Mouse (Mus musculus) liver, postnatal 0 days (tissue): ENCODE results near the gene Fxyd5. TPM values are rescaled to one million over a fixed set of nuclear protein-coding genes. Genes with fewer than 3 reads are reported as not detected.

Experiments used
- ATAC-seq: fragments of 200-750 bp; cut with Nextera tagmentation; 2 replicates; pipeline ENCODE4 v1.8.0; 2017; ENCODE audit warnings: mild to moderate bottlenecking, moderate library complexity
- DNase-seq: peaks from one replicate; pipeline ENCODE4 v3.0.0-alpha.2; 2016
- H3K27ac ChIP-seq: fragments of 300-500 bp; sonication (generic); 2 replicates; pipeline ENCODE4 v1.5.1; 2014; ENCODE audit warnings: antibody characterized with exemption, moderate library complexity, mild to moderate bottlenecking, low read depth
- H3K27me3 ChIP-seq: fragments of 300-500 bp; sonication (generic); 2 replicates; pipeline ENCODE4 v1.6.1; 2014; ENCODE audit warnings: low read length, control low read depth, mixed read lengths; ENCODE audit not compliant: insufficient read depth
- H3K36me3 ChIP-seq: fragments of 300-500 bp; sonication (generic); replicated peaks from 2 replicates; pipeline ENCODE4 v1.6.1; 2014; ENCODE audit warnings: mild to moderate bottlenecking, control low read depth, low read length, moderate library complexity, mixed read lengths; ENCODE audit not compliant: insufficient read depth
- H3K4me1 ChIP-seq: fragments of 300-500 bp; sonication (generic); 2 replicates; pipeline ENCODE4 v1.6.1; 2014; ENCODE audit warnings: antibody characterized with exemption, mild to moderate bottlenecking, control low read depth; ENCODE audit not compliant: insufficient read depth
- H3K4me2 ChIP-seq: fragments of 300-500 bp; sonication (generic); 2 replicates; pipeline ENCODE4 v1.6.1; 2014; ENCODE audit warnings: low read depth, mild to moderate bottlenecking, low read length, moderate library complexity, mixed read lengths
- H3K4me3 ChIP-seq: fragments of 300-500 bp; sonication (generic); 2 replicates; pipeline ENCODE4 v1.5.1; 2014; ENCODE audit warnings: low read depth, low read length
- H3K9ac ChIP-seq: fragments of 300-500 bp; sonication (generic); replicated peaks from 2 replicates; pipeline ENCODE4 v1.6.1; 2014; ENCODE audit warnings: mild to moderate bottlenecking, moderate library complexity
- H3K9me3 ChIP-seq: fragments of 300-500 bp; sonication (generic); 2 replicates; pipeline ENCODE4 v1.6.1; 2016; ENCODE audit warnings: mild to moderate bottlenecking, control low read depth, low read length, mixed read lengths
- CTCF ChIP-seq: sonication (generic); IDR thresholded peaks from 2 replicates; pipeline ENCODE4 v1.5.1; 2016; ENCODE audit warnings: antibody characterized with exemption, low read depth
- EP300 ChIP-seq: IDR thresholded peaks from 2 replicates; pipeline ENCODE4 v1.6.1; 2016; ENCODE audit warnings: antibody characterized with exemption, low read depth, mild to moderate bottlenecking
- whole genome bisulfite sequencing: fragments of 180-500 bp; shearing (Covaris S2); extraction: QIAGEN DNeasy Blood & Tissue Kit; methylation state at CpG from one replicate; pipeline ENCODE4 v1.1.7; 2014; ENCODE audit not compliant: insufficient replicate concordance; 5-methylcytosine and 5-hydroxymethylcytosine counted together
- polyA plus RNA-seq: library from polyadenylated mRNA; unstranded; fragments of >200 nt; fragmentation: Nextera tagmentation; extraction: Ambion mirVana; gene quantifications from 2 replicates; pipeline ENCODE4 v1.2.1, GENCODE M21; 2015

The Fxyd5 gene
- polyA plus RNA-seq, 1 experiment from 2014 or later, result 29.4 TPM

DNA sequence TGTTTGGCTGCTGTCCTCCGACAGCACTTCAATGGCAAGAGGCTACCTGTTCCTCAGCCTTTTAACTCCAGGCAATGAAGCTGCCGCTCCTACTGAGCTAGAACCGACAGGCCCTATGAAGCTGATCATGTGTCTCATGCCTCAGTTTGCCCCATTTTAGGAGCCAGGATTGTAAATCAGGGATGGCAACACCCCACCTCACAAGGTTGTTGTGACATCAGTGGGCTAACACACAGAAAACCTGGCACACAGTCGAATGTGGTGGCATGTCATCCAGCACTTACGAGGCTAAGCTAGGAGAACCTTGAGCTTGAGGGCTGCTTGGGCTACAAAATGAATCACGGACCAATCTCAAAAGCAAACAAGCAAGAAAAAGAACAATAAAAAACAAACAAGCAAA, 15.9 kb upstream of the Fxyd5 start:
- Histone ChIP-seq H3K36me3 (no peaks in the 10 kb centered on the region), H3K4me2 (no peak overlapping the region), H3K27me3 (no peaks in the 10 kb centered on the region; the same call in 1 of the 2 replicates), H3K4me1 (no peaks in the 10 kb centered on the region), H3K9ac (no peak overlapping the region), H3K9me3 (no peaks in the 10 kb centered on the region), H3K27ac (no peak overlapping the region), H3K4me3 (no peak overlapping the region)
- ATAC-seq, result no peak
- DNase-seq, result no peak
- 70% methylated on average over 6 of the region's 6 CpGs for WGBS
- TF ChIP-seq EP300 (no peak), CTCF (no peak)

DNA sequence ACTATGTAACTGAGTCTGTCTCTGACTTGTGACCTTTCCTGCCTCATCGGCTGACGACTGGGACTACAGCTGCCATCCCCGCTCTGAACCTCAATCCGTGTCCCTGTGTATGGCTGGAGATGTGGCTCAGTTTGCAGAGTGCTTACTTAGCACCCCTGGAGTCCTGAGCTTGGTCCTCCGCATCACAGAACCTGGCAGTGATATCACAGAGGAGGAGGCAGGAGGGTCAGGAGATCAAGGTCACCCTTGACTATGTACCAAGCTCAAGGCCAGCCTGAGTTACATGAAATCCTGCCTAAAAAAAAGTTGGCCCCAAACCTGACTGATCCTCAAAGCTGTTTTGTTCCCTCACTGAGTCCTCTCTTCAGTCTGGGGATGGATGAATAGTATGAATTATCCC, 15.4 kb upstream of the Fxyd5 start:
- Histone ChIP-seq H3K4me2 (no peak overlapping the region), H3K9ac (no peak overlapping the region), H3K4me1 (peaks cover 1% of the 10 kb centered on the region; the same call in 1 of the 2 replicates), H3K9me3 (no peaks in the 10 kb centered on the region), H3K27me3 (peaks cover 5% of the 10 kb centered on the region), H3K27ac (peak overlapping the region; percentile 91), H3K4me3 (no peak overlapping the region), H3K36me3 (no peaks in the 10 kb centered on the region)
- no peak for ATAC-seq
- 62% methylated on average over 5 of the region's 5 CpGs for WGBS
- no peak for DNase-seq
- TF ChIP-seq EP300 (no peak), CTCF (no peak)

DNA sequence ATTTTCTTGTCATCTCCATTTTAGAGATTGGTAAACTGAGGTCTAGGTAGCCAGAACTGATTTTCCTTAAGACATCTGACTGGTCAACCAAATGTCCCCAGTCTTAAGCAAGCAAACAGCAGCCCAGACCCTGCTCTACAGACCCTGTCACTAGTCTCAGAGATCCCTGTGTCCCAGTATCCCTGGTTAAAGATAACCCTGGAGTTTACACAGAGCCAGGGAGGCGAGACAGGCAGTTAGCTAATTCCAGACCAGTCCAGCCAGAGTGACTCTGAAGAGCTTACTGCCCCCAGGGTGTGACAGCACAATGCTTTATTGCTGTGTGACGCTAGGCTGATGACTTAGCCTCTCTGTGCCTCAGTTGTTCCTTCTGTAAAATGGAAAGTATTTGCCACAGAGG, 14.8 kb upstream of the Fxyd5 start, which contains the start of gene Fxyd1:
Fxyd1 (minus strand) TSS at position 129 of the 400 bp plus-strand sequence.
- no peak for TF ChIP-seq CTCF
- no peak for TF ChIP-seq EP300
- no peaks in the 10 kb centered on the region for H3K9me3 ChIP-seq
- no peak within 1 kb of the TSS for H3K4me2 ChIP-seq
- peak within 1 kb of the TSS; percentile 91 for H3K27ac ChIP-seq
- no peaks in the 10 kb centered on the region for H3K36me3 ChIP-seq
- 38% methylated on average over 2 of the region's 2 CpGs for WGBS
- H3K4me3 ChIP-seq, result no peak within 1 kb of the TSS
- ATAC-seq (no peak), DNase-seq (no peak)
- peaks cover 11% of the 10 kb centered on the region for H3K27me3 ChIP-seq
- H3K9ac ChIP-seq, result no peak within 1 kb of the TSS
- H3K4me1 ChIP-seq, result peaks cover 8% of the 10 kb centered on the region

DNA sequence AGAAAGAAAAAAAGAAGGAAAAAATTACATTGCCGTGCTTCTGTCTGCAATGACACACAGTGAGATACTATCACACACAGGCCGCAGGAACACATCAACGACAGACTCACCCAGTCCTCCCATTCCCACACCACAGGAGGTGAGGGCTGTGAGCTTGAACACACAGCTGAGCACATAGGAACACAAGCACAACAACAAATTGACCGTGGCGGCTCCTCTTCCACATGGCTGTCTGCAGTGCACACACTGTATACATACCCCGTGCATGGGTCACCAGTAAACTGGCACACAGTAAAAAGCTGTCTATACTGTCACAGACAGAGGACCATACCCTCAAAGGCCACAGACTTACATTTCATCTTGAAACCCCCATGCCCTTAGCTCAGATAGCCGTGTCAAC, 14.2 kb upstream of the Fxyd5 start:
- Histone ChIP-seq H3K4me2 (no peak overlapping the region), H3K9me3 (no peaks in the 10 kb centered on the region), H3K9ac (no peak overlapping the region), H3K27me3 (peaks cover 18% of the 10 kb centered on the region), H3K36me3 (no peaks in the 10 kb centered on the region), H3K27ac (peak overlapping the region; percentile 91), H3K4me1 (peaks cover 9% of the 10 kb centered on the region), H3K4me3 (no peak overlapping the region)
- ATAC-seq, result 0 out of 2 replicates have a peak, but pooled peaks have one; percentile 0
- DNase-seq, result no peak
- 48% methylated on average over 7 of the region's 7 CpGs for WGBS
- TF ChIP-seq EP300, result no peak
- TF ChIP-seq CTCF, result no peak

DNA sequence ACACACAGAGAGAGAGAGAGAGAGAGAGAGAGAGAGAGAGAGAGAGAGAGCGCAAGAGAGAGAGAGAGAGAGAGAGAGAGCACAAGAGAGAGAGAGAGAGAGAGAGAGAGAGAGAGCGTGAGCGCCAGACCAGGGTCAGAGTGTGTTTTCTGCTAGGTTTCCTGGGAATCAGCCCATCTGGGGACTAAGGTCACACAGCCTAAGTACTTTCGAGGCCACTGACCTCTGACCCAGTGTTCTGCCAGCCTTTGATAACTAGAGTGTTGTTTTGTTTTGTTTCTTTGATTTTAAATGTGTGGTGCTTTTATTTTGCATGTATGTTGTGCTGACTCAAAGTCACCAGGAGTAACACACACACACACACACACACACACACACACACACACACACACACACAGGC, 13.6 kb upstream of the Fxyd5 start:
- TF ChIP-seq CTCF, result no peak
- no peak; the same call in 1 of the 2 replicates for TF ChIP-seq EP300
- H3K4me3 ChIP-seq, result no peak overlapping the region
- no peaks in the 10 kb centered on the region for H3K9me3 ChIP-seq
- peak overlapping the region; percentile 91 for H3K27ac ChIP-seq
- peaks cover 23% of the 10 kb centered on the region for H3K27me3 ChIP-seq
- H3K4me1 ChIP-seq, result peaks cover 9% of the 10 kb centered on the region
- H3K9ac ChIP-seq, result no peak overlapping the region
- H3K36me3 ChIP-seq, result no peaks in the 10 kb centered on the region
- H3K4me2 ChIP-seq, result no peak overlapping the region
- 44% methylated on average over 3 of the region's 4 CpGs for WGBS
- DNase-seq, result peak; percentile 58
- ATAC-seq, result peak; percentile 76

DNA sequence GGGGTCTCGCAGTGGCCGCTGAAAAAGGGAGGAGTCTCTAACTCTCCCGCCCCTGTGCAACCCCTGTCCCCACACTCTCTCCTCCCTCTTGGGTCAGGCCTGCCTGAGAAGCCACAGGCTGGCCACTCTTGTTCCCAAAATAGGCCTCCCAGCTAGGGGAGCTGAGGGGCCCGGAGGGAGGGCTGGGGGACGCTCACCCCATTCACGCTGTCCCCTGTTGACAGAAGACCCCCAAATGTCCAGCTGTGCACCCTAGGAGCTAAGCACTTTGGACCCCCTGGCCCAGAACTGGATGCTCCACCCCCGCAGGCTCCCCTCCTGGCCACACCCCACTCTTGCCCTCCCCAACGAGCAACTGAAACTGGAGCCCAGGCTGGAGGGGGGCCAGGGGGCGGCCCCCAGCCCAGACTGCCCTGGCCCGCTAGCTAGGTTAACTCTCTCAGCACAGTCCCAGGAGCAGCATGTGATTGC, 13.1 kb upstream of the Fxyd5 start:
- 27% methylated on average over 10 of the region's 10 CpGs for WGBS
- Histone ChIP-seq H3K36me3 (no peaks in the 10 kb centered on the region), H3K4me3 (peak overlapping the region; percentile 38), H3K27me3 (peaks cover 28% of the 10 kb centered on the region), H3K9me3 (no peaks in the 10 kb centered on the region), H3K4me1 (peaks cover 9% of the 10 kb centered on the region), H3K9ac (peak overlapping the region; percentile 56), H3K4me2 (peak overlapping the region; percentile 67), H3K27ac (peak overlapping the region; percentile 91)
- TF ChIP-seq EP300, result no peak
- TF ChIP-seq CTCF, result no peak
- DNase-seq (peak; percentile 79), ATAC-seq (peak; percentile 87)
